Mouse (Mus musculus) forebrain, embryonic 15.5 days (tissue): ENCODE measurements around the gene Rai14. TPM values are rescaled to one million over a fixed set of nuclear protein-coding genes. Genes with fewer than 3 reads are reported as not detected.
"Not testable (repeated sequence)": the region's sequence is repeated elsewhere in the genome, so short reads cannot be mapped to it uniquely, and the experiment has no call there.

Source experiments
- ATAC-seq: fragments of 200-750 bp; cut with Nextera tagmentation; replicated peaks from 2 replicates; pipeline ENCODE4 v1.8.0; 2017; ENCODE audit warnings: mild to moderate bottlenecking, moderate TSS enrichment, moderate library complexity
- H3K27ac ChIP-seq: fragments of 300-500 bp; sonication (generic); replicated peaks from 2 replicates; pipeline ENCODE4 v1.5.1; 2015; ENCODE audit warnings: mild to moderate bottlenecking, inconsistent platforms
- H3K27me3 ChIP-seq: fragments of 300-500 bp; sonication (generic); 2 replicates; pipeline ENCODE4 v1.6.1; 2015; ENCODE audit warnings: inconsistent platforms
- H3K36me3 ChIP-seq: fragments of 300-500 bp; sonication (generic); 2 replicates; pipeline ENCODE4 v1.6.1; 2015; ENCODE audit warnings: mild to moderate bottlenecking, inconsistent platforms
- H3K4me1 ChIP-seq: fragments of 300-500 bp; sonication (generic); 2 replicates; pipeline ENCODE4 v1.6.1; 2015; ENCODE audit warnings: inconsistent platforms
- H3K4me2 ChIP-seq: fragments of 300-500 bp; sonication (generic); replicated peaks from 2 replicates; pipeline ENCODE4 v1.6.1; 2015; ENCODE audit warnings: mild to moderate bottlenecking, inconsistent platforms
- H3K4me3 ChIP-seq: fragments of 300-500 bp; sonication (generic); 2 replicates; pipeline ENCODE4 v1.5.1; 2015; ENCODE audit warnings: mild to moderate bottlenecking, inconsistent platforms
- H3K9ac ChIP-seq: fragments of 300-500 bp; sonication (generic); replicated peaks from 2 replicates; pipeline ENCODE4 v1.6.1; 2015; ENCODE audit warnings: mild to moderate bottlenecking, inconsistent platforms
- H3K9me3 ChIP-seq: fragments of 300-500 bp; sonication (generic); 2 replicates; pipeline ENCODE4 v1.6.1; 2016; ENCODE audit warnings: inconsistent platforms
- WGBS: fragments of 180-500 bp; shearing (Covaris S2); methylation state at CpG from one replicate; pipeline ENCODE4 v1.1.7; 2015; ENCODE audit warnings: mixed read lengths; 5-methylcytosine and 5-hydroxymethylcytosine counted together
- polyA plus RNA-seq: library from polyadenylated mRNA; unstranded; fragments of >200 nt; fragmentation: Nextera tagmentation; extraction: Ambion mirVana; gene quantifications from 2 replicates; pipeline ENCODE4 v1.2.1, GENCODE M21; 2015

The Rai14 gene
- polyA plus RNA-seq, 1 experiment from 2014 or later, result 37.4 TPM

GRCm38 (mm10) chr15:10535969-10536368, 178.5 kb downstream of the Rai14 start:
- no peak for ATAC-seq
- no peaks in the 10 kb centered on the region for H3K27me3 ChIP-seq
- no peak overlapping the region for H3K4me2 ChIP-seq
- no peak overlapping the region for H3K9ac ChIP-seq
- H3K9me3 ChIP-seq, result no peaks in the 10 kb centered on the region
- 91% methylated on average over 7 of the region's 7 CpGs for WGBS
- no peak overlapping the region for H3K27ac ChIP-seq
- no peaks in the 10 kb centered on the region for H3K36me3 ChIP-seq
- H3K4me1 ChIP-seq, result no peaks in the 10 kb centered on the region
- no peak overlapping the region for H3K4me3 ChIP-seq

GRCm38 (mm10) chr15:10534591-10534990, 179.8 kb downstream of the Rai14 start:
- no peak overlapping the region for H3K4me3 ChIP-seq
- H3K4me1 ChIP-seq, result no peaks in the 10 kb centered on the region
- no peaks in the 10 kb centered on the region for H3K36me3 ChIP-seq
- no peaks in the 10 kb centered on the region for H3K27me3 ChIP-seq
- H3K9me3 ChIP-seq, result no peaks in the 10 kb centered on the region
- no peak overlapping the region for H3K4me2 ChIP-seq
- no peak for ATAC-seq
- WGBS, result 85% methylated on average over 5 of the region's 5 CpGs
- H3K27ac ChIP-seq, result no peak overlapping the region
- H3K9ac ChIP-seq, result no peak overlapping the region

GRCm38 (mm10) chr15:10533361-10533760, 181.1 kb downstream of the Rai14 start:
- ATAC-seq, result not testable (repeated sequence)
- WGBS, result 83% methylated on average over 10 of the region's 10 CpGs

GRCm38 (mm10) chr15:10531352-10531751, 183.1 kb downstream of the Rai14 start:
- Histone ChIP-seq H3K4me2 (no peak overlapping the region), H3K9me3 (no peaks in the 10 kb centered on the region), H3K27ac (no peak overlapping the region), H3K4me1 (no peaks in the 10 kb centered on the region), H3K36me3 (no peaks in the 10 kb centered on the region), H3K27me3 (no peaks in the 10 kb centered on the region), H3K4me3 (no peak overlapping the region), H3K9ac (no peak overlapping the region)
- no peak for ATAC-seq
- WGBS, result 80% methylated on average over 4 of the region's 4 CpGs

More at GRCm38 (mm10) chr15:10533361-10533760, 181.1 kb downstream of the Rai14 start:
- not testable (repeated sequence) for H3K4me2 ChIP-seq, H3K9me3 ChIP-seq, H3K4me1 ChIP-seq, H3K27me3 ChIP-seq, H3K9ac ChIP-seq, H3K36me3 ChIP-seq, H3K4me3 ChIP-seq, H3K27ac ChIP-seq

GRCm38 (mm10) chr15:10525896-10526295, 188.5 kb downstream of the Rai14 start:
- Histone ChIP-seq H3K9ac (no peak overlapping the region), H3K27ac (no peak overlapping the region), H3K4me2 (no peak overlapping the region), H3K36me3 (no peaks in the 10 kb centered on the region), H3K4me3 (no peak overlapping the region), H3K27me3 (no peaks in the 10 kb centered on the region), H3K9me3 (no peaks in the 10 kb centered on the region), H3K4me1 (no peaks in the 10 kb centered on the region)
- WGBS, result 81% methylated on average over 1 of the region's 1 CpGs
- no peak for ATAC-seq

Other genes with a start within 250 kb of the Rai14 start
- 9.7 and 9.9 TPM in 2 replicates for gene Dnajc21, start 244.1 kb downstream of the Rai14 start, polyA plus RNA-seq
- 78.5 and 79.3 TPM in 2 replicates for gene Brix1, start 228.7 kb downstream of the Rai14 start, polyA plus RNA-seq
- gene Rad1, start 228.6 kb downstream of the Rai14 start, polyA plus RNA-seq, result 30.0 and 35.5 TPM in 2 replicates
- gene Ttc23l, start 156.0 kb downstream of the Rai14 start, polyA plus RNA-seq, result not detected in 2 replicates
- gene C1qtnf3, start 237.7 kb upstream of the Rai14 start, polyA plus RNA-seq, result 0.15 and 0.32 TPM in 2 replicates